Comparison of ENCODE assay signal across 20 mouse cellular contexts in the genomic region with DNA sequence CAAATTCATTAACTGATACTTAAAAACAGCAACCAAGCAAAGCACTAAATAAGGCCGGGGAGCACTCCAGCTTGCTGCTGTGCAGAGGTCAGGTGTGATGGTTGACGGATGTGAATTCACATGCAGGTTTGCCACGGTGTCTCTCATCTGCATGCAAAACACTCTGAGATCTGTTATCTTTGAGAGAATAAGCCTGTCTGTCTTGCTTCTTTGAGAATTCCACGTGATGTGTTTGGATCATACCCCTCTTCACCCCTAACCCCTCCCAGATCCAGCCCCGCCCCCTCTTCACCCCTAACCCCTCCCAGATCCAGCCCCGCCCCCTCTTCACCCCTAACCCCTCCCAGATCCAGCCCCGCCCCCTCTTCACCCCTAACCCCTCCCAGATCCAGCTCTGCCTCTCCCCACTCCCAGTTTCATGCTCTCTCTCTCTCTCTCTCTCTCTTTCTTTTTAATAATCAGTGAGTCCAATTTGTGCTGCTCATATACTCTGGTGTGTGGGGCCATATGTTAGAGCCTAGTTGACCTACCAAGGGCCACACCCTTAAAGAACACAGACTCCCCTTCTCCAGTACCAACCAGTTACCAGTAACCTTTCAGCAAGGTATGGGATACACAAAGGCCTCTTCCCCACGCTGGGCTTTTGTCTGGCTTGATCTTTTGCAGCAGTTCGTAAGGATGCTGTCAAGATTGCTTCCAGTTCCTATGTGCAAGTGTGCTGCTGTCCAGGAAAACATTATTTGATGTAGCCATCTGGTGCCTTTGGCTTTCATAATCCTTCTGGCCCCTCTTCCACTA.
DNase-seq lines count a peak whose midpoint lies in the region; ATAC-seq and TF ChIP-seq lines count a peak whose summit lies in the region.
"Had no signal": no experiment of that assay in that cellular context is flagged by ENCODE, and none has a peak within 500 bp of the region (broad histone marks: within the 10 kb centered on the region; RNA-seq: fewer than 3 reads in every experiment).

No protein-coding gene starts in this region.

- peaks cover 23% of the 10 kb centered on the region for H3K27me3 ChIP-seq in forebrain, embryonic 10.5 days (ENCODE audit: poor library complexity, severe bottlenecking)
- peaks cover 8% of the 10 kb centered on the region for H3K27me3 ChIP-seq in forebrain, embryonic 12.5 days
- H3K27me3 ChIP-seq in liver, postnatal 0 days (ENCODE audit: insufficient read depth, low read length) = peaks cover 22% of the 10 kb centered on the region

- no peak for TF ChIP-seq EP300 in liver, postnatal 0 days (IDR thresholded peaks at IDR 0.05; ENCODE audit: low read depth)

- TF ChIP-seq CTCF in liver, postnatal 0 days (IDR thresholded peaks at IDR 0.05; ENCODE audit: low read depth) = no peak

- H3K4me1 ChIP-seq in forebrain, embryonic 10.5 days = peaks cover 33% of the 10 kb centered on the region
- H3K4me1 ChIP-seq in forebrain, embryonic 12.5 days = peaks cover 9% of the 10 kb centered on the region
- H3K4me1 ChIP-seq in liver, postnatal 0 days (ENCODE audit: insufficient read depth) = 0 out of 2 replicates have a peak, but pooled peaks cover 5% of the 10 kb centered on the region

- no peak for DNase-seq in forebrain, embryonic 10.5 days (ENCODE audit: extremely low spot score, low spot score)
- peak; percentile 26 for DNase-seq in retina, postnatal 1 day
- DNase-seq in retina, embryonic 14.5 days (ENCODE audit: low spot score) = no peak
- DNase-seq in liver = peak; percentile 54
- DNase-seq in liver, postnatal 0 days = no peak
- no peak for DNase-seq in thymus, postnatal 14 days
- DNase-seq: cerebellum, adult 2 months; forebrain, postnatal 0 days; heart, postnatal 10 days; kidney, postnatal 4 days; layer of hippocampus, adult 9-11 months; lung, adult 2 months; lung, postnatal 36 days; thymus, postnatal 25 days had no signal

- whole genome bisulfite sequencing in forebrain, embryonic 10.5 days = 40% methylated on average over 9 of the region's 9 CpGs
- WGBS in forebrain, embryonic 12.5 days = 25% methylated on average over 9 of the region's 9 CpGs
- WGBS in liver, postnatal 0 days (ENCODE audit: insufficient replicate concordance) = 45% methylated on average over 7 of the region's 9 CpGs

- no peak for ATAC-seq in forebrain, embryonic 12.5 days (ENCODE audit: low FRiP score)
- ATAC-seq in liver, postnatal 0 days = peak; percentile 34
- no peak for ATAC-seq in activated CD4-positive, CD25-positive, alpha-beta regulatory T cell, adult 4 months
- ATAC-seq: forebrain, postnatal 0 days; hindbrain, embryonic 16.5 days; intestine, postnatal 0 days; midbrain, embryonic 15.5 days had no signal

- no peaks in the 10 kb centered on the region for H3K9me3 ChIP-seq in forebrain, embryonic 10.5 days
- no peaks in the 10 kb centered on the region for H3K9me3 ChIP-seq in forebrain, embryonic 12.5 days
- no peaks in the 10 kb centered on the region for H3K9me3 ChIP-seq in liver, postnatal 0 days (ENCODE audit: low read length)
- H3K9me3 ChIP-seq: kidney, embryonic 15.5 days; midbrain, embryonic 15.5 days had no signal

- no peak overlapping the region for H3K4me2 ChIP-seq in forebrain, embryonic 12.5 days
- peak overlapping the region; percentile 14; the same call in 1 of the 2 replicates for H3K4me2 ChIP-seq in liver, postnatal 0 days (ENCODE audit: low read depth, low read length)
- H3K4me2 ChIP-seq: kidney, embryonic 15.5 days; midbrain, embryonic 15.5 days had no signal

- H3K27ac ChIP-seq in forebrain, embryonic 10.5 days = peak overlapping the region; percentile 54; the same call in 1 of the 2 replicates
- H3K27ac ChIP-seq in forebrain, embryonic 12.5 days = no peak overlapping the region; the same call in 1 of the 2 replicates
- peak overlapping the region; percentile 30; the same call in 1 of the 2 replicates for H3K27ac ChIP-seq in liver, postnatal 0 days (ENCODE audit: low read depth)
- H3K27ac ChIP-seq: kidney, embryonic 15.5 days; midbrain, embryonic 15.5 days had no signal

- no peaks in the 10 kb centered on the region for H3K36me3 ChIP-seq in forebrain, embryonic 10.5 days (replicated peaks)
- no peaks in the 10 kb centered on the region for H3K36me3 ChIP-seq in forebrain, embryonic 12.5 days (replicated peaks)
- no peaks in the 10 kb centered on the region for H3K36me3 ChIP-seq in liver, postnatal 0 days (replicated peaks; ENCODE audit: insufficient read depth, low read length)
- H3K36me3 ChIP-seq: kidney, embryonic 15.5 days; midbrain, embryonic 15.5 days had no signal

- H3K4me3 ChIP-seq in forebrain, embryonic 10.5 days = no peak overlapping the region
- no peak overlapping the region for H3K4me3 ChIP-seq in forebrain, embryonic 12.5 days (replicated peaks)
- H3K4me3 ChIP-seq in liver, postnatal 0 days (ENCODE audit: low read depth, low read length) = no peak overlapping the region
- H3K4me3 ChIP-seq: kidney, embryonic 15.5 days; midbrain, embryonic 15.5 days had no signal

- H3K9ac ChIP-seq in forebrain, embryonic 12.5 days = no peak overlapping the region
- no peak overlapping the region for H3K9ac ChIP-seq in liver, postnatal 0 days (replicated peaks)
- H3K9ac ChIP-seq: forebrain, postnatal 0 days; kidney, embryonic 15.5 days; midbrain, embryonic 15.5 days had no signal

Comparison
In these comparisons a context has a peak if more than half of its experiments do, and no peak if none do; other contexts are left out.
1. DNase-seq: peak in retina, postnatal 1 day (single experiment) and liver (single experiment); none in forebrain, embryonic 10.5 days (single experiment), retina, embryonic 14.5 days (single experiment), liver, postnatal 0 days (single experiment) and thymus, postnatal 14 days (single experiment).